Mouse (Mus musculus) embryonic fibroblast, embryonic 13.5 days (primary cell): ENCODE results near the gene C2cd2l. TPM values are rescaled to one million over a fixed set of nuclear protein-coding genes. Genes with fewer than 3 reads are reported as not detected.
"Not testable (repeated sequence)": the region's sequence is repeated elsewhere in the genome, so short reads cannot be mapped to it uniquely, and the experiment has no call there.

Source experiments
- H3K27ac ChIP-seq: 2 replicates; pipeline ENCODE4 v1.5.1; 2012; ENCODE audit warnings: low read length, control low read depth, inconsistent platforms; ENCODE audit not compliant: insufficient read depth
- H3K4me1 ChIP-seq: 2 replicates; pipeline ENCODE4 v1.6.1; 2011; ENCODE audit warnings: low read length; ENCODE audit not compliant: control insufficient read depth, insufficient read depth
- H3K4me3 ChIP-seq: 2 replicates; pipeline ENCODE4 v1.5.1; 2011; ENCODE audit warnings: mild to moderate bottlenecking, control low read depth, low read length; ENCODE audit not compliant: insufficient read depth
- CTCF ChIP-seq: IDR thresholded peaks from 2 replicates; pipeline ENCODE4 v1.5.1; 2011; ENCODE audit warnings: mild to moderate bottlenecking, control low read depth, low read length, moderate library complexity, borderline replicate concordance; ENCODE audit not compliant: insufficient read depth
- POLR2A ChIP-seq: IDR thresholded peaks from 2 replicates; pipeline ENCODE4 v1.6.1; 2011; ENCODE audit warnings: low read depth, mild to moderate bottlenecking, control low read depth, low read length, moderate library complexity
- polyA plus RNA-seq: library from polyadenylated mRNA; stranded (reverse); fragments of >200 nt; gene quantifications from 2 replicates; pipeline ENCODE4 v1.2.4, GENCODE M21; 2011; ENCODE audit warnings: low read depth; ENCODE audit not compliant: missing spikeins, insufficient read length

The C2cd2l gene
- polyA plus RNA-seq, 1 experiment: 9.4 TPM

DNA sequence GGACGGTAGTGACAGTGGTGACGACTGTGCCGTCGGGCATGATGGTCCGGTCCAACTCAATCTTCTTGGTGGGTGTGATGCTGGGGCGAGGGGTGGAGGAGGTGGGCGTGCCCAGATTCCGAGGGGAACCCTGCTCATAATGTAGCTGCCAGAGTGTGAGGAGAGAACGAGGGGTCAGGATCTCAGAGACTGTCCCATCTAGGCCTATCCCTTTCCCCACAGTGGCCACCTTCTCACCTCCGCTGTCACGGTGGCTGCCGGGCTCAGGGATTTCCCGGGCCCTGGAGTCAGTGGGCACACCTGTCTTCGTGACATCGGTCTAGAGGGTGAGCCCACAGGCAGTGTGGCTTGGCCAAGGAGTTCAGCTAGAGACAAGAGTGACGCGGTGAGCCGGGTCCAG is 5.2 kb downstream of the C2cd2l start:
- H3K27ac ChIP-seq: no peak overlapping the region
- no peak for TF ChIP-seq CTCF
- no peak for TF ChIP-seq POLR2A
- H3K4me1 ChIP-seq: 0 out of 2 replicates have a peak, but pooled peaks cover 7% of the 10 kb centered on the region

DNA sequence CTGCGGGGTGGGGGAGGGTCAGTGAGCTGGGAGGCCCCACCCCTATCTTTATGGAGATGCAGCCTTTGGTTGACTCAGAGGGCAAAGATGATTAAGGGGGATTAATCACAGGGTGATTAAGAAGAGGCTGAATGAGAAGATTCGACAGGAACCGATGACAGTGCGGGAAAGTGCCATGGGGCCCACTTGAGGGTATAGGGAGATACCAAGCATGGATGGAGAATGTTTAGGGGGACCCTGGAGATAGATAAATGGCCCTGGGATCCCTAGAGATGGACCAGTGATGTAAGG is 5.9 kb downstream of the C2cd2l start:
- Histone ChIP-seq H3K4me3 (no peak overlapping the region), H3K4me1 (0 out of 2 replicates have a peak, but pooled peaks cover 7% of the 10 kb centered on the region), H3K27ac (no peak overlapping the region)
- TF ChIP-seq CTCF (no peak), POLR2A (no peak)

More for the DNA sequence above, 5.2 kb downstream of the C2cd2l start:
- no peak overlapping the region for H3K4me3 ChIP-seq

DNA sequence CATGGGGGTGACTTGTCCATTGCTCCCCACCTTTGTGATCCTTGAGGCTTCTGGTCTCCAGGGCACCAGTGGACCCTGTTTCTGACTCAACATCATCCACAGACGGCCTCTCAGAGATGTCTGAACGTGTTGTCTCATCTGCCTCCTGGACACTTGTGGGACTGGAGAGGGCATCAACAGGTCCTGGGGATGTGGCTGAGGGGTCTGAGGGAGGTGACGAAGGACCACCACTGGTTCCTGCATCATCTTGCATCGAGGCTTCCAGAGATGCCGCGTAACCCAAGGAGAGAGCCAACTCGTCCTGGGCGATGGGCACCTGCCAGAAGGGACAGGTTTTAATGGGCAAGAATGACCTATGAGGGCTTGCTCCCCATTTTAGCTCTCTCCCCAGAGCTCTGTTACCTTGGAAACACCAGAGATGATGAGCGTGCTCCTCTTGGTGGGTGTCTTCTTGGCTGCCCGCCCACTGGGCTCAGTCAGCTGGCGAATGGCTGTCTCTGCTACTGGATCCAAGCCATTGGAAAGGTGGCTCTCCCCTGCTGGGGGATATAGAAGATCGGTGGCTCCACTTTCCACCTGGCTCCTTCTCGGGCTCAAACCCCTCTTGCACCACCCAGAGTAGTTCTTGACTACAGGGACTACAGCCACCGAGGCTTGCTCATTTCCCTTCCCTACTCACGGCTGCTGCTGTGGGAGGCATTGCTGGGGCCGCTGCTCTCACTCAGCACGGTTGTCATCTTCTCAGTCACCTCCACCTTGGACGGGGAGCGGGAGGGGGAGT is 6.4 kb downstream of the C2cd2l start:
- Histone ChIP-seq H3K4me1 (0 out of 2 replicates have a peak, but pooled peaks cover 5% of the 10 kb centered on the region), H3K4me3 (no peak overlapping the region), H3K27ac (no peak overlapping the region)
- TF ChIP-seq POLR2A (no peak), CTCF (no peak)

- Histone ChIP-seq H3K27ac (no peak overlapping the region), H3K4me1 (no peaks in the 10 kb centered on the region), H3K4me3 (no peak overlapping the region)
- TF ChIP-seq POLR2A: no peak
- no peak for TF ChIP-seq CTCF
These were observed 8.7 kb downstream of the C2cd2l start for GRCm38 (mm10) chr9:44311136-44312134.

DNA sequence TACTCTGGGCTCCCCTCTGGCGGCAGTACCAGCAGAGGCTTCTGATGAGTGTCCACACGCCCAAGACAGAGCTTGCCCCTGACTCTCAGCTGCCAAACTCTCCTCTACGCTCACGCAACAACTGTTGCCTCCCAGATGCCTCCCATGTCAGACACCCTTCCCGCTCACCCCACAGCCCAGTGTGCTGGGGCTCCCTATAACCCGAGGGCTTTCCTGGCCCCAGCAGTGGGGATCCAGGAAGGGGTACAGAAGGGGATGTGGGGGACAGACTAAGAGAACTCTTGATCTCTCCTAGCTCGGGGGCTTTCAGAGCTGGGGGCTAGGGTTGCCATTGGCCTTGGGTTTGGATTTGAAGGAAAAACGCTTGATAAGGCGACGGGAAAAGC is 9.3 kb downstream of the C2cd2l start:
- H3K4me1 ChIP-seq: no peaks in the 10 kb centered on the region
- no peak overlapping the region for H3K27ac ChIP-seq
- no peak overlapping the region for H3K4me3 ChIP-seq
- no peak for TF ChIP-seq CTCF
- no peak for TF ChIP-seq POLR2A

- H3K27ac ChIP-seq: no peak overlapping the region
- no peak overlapping the region for H3K4me3 ChIP-seq
- TF ChIP-seq POLR2A: no peak
- no peak for TF ChIP-seq CTCF
- H3K4me1 ChIP-seq: no peaks in the 10 kb centered on the region
These were observed 10.3 kb downstream of the C2cd2l start for GRCm38 (mm10) chr9:44309756-44310155.

DNA sequence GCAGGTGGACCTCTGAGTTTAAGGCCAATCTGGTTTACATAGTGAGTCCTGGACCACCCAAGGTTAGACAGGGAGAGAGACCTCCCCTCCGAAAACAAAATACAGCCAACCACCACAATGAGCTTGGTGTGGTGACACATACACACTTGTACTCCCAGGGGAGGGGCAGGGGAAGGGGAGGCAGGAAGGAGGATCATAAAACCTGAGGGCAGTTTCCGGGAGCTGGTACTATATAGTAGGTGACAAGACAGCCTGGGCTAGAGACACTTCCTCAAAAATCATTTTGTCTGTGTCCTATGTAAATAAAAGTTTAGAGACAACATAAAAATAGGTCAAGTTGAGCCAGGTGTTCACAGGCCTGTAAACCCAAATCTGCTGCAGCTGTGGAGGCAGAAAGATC is 12.8 kb downstream of the C2cd2l start:
- Histone ChIP-seq H3K4me3 (no peak overlapping the region), H3K27ac (no peak overlapping the region), H3K4me1 (no peaks in the 10 kb centered on the region)
- TF ChIP-seq CTCF (no peak), POLR2A (no peak)

DNA sequence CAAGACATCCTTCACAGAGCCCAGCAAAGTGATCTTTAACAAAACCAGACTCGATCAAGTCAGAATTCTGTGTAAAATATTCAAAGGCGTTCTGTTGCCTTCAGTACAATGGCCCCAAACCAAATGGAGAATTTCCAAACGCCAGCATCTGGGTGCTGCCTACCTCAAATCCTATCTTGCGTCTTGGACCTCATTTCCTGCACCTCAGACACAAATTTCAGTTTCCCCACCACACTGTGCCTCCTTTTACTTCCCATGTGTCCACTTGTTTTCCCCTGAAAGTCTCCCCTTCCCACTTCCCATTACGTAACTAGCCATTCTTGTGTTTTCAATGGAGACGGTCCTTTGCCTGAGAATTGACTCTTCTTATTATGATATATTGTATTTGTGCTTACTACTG is 13.6 kb downstream of the C2cd2l start:
- H3K4me1 ChIP-seq: no peaks in the 10 kb centered on the region
- H3K27ac ChIP-seq: no peak overlapping the region
- no peak overlapping the region for H3K4me3 ChIP-seq
- no peak for TF ChIP-seq CTCF
- no peak for TF ChIP-seq POLR2A

GRCm38 (mm10) chr9:44305466-44306079 is 14.5 kb downstream of the C2cd2l start, which contains the start of gene Hinfp:
Gene Hinfp, minus strand, starts transcription at chr9:44305671.
- no peak for TF ChIP-seq CTCF
- TF ChIP-seq POLR2A: peak; percentile 93
- Histone ChIP-seq H3K4me3 (peak within 1 kb of the TSS; percentile 92), H3K27ac (no peak within 1 kb of the TSS), H3K4me1 (no peaks in the 10 kb centered on the region)

- H3K4me3 ChIP-seq, H3K27ac ChIP-seq, H3K4me1 ChIP-seq: not testable (repeated sequence)
These were observed 20.1 kb downstream of the C2cd2l start for GRCm38 (mm10) chr9:44300001-44300400.
